Mouse (Mus musculus): ENCODE results near the gene Tomm34.
A peak's percentile ranks its signal among the peaks of the same experiment; 100 is the strongest.

The Tomm34 gene

DNA sequence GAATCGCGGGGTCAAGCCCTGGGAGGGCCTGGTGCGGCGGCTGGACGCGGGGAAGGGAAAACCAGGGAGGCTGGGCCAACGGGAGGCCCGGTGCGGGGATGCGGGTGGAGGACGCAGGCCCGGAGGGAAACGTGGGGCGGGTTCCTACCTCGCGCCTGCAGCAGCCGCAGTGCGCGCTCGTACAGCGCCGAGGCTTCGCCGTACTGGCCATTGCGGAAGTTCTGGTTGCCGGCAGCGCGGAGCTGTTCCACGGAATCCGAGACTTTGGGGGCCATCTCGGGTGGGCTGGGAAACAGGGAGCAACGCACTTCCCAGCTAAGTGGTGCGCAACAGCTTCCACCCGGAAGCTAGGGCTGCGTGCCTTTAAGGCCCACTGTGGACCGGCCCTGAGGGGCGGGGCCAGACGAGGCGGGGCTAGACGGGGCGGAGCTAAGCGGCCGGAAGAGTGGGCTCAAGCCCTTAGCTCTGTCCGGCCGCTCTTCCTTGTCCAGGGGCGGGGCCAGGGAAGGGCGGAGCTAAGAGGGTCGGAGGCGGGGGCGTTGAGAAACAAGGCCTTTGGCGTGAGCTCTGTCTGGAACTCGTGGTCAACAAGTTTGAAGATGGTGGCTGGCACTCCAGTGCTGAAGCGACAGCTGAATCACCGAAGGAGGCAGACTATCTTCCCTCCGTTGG lies at the start of gene Tomm34:
Gene Tomm34, minus strand, starts transcription at position 405 of the 672 bp plus-strand sequence.
- peak; percentile 92 for DNase-seq (ENCODE audit: low spot score)

DNA sequence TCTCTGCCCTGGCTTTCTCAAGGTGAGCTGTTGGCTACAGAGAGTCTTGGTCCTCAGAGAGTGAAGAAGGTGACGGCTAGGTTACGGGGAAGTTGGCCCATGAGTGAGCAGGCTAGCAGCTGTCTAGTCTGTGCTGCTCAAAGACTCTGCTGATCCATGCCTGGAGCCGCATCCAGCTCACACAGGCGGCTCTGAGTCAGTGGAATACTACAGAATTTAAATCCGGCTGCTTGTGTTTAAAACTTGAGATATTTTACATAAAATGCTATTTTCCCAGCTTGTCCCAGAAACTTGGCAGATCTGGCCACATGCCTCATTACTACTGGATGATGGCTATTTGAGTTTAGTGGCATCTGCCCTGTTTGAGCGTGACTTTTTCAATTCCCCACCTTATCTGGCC lies 48.5 kb upstream of the Tomm34 start:
- DNase-seq (ENCODE audit: low spot score) = no peak

DNA sequence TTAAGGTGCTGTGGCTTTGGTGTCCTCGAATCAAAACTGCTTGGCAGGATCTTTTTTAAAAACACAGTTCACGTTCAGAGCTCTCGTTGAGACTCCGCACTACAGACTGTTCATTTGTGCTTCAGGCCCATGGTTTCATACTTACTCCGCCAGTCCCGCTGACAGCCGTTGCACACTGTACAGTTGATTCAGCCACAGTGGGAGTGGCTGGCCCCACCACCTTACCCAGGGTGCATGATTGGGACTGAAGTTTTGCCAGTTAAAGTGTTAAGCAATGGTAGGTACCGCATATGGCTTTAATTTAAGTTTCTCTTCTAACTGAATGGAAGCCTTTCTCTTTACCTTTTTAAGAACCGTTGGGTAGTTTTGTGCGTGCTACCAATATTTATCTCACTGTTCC lies 44.6 kb upstream of the Tomm34 start:
- no peak for DNase-seq (ENCODE audit: low spot score)

DNA sequence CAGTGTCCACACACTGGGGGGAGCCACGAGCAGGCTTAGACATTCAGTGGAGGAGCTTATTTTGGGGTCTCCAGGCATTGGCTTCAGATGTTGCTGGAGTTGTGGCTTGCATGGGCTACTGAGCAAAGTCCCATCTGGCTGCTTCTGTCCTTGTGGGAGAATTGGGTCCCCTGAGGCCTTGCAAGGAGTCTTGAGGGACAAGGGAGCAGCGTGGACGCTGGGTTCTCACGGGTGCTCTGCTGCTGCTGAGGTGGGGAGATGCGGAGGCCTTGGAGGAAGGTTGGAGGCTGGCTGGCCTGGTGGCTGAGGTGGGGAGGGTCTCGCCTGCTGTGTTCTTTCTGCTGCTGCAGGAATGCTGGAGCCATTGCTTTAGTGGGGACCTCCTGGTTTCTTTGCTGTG lies 43.1 kb upstream of the Tomm34 start:
- no peak for DNase-seq (ENCODE audit: low spot score)

DNA sequence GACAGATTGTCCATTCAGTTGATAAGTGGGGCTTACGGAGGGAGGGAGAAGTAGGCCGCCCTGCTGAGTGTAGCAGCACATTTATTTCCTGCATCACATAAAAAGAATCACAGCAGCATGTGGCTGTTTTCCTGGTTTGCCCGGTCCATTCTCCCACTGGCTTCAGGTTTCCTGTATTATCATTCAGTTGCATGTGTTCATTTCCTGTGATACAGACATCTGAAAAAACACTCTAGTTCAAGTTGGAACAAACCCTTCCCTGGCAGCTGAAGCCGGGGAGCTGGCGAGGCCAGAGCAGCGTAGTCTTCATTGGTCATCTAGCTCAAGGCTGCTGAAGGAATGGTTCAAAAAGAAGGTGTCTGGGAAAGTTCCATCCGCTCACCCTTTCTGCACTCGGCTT lies 40.6 kb upstream of the Tomm34 start:
- DNase-seq (ENCODE audit: low spot score) = no peak

DNA sequence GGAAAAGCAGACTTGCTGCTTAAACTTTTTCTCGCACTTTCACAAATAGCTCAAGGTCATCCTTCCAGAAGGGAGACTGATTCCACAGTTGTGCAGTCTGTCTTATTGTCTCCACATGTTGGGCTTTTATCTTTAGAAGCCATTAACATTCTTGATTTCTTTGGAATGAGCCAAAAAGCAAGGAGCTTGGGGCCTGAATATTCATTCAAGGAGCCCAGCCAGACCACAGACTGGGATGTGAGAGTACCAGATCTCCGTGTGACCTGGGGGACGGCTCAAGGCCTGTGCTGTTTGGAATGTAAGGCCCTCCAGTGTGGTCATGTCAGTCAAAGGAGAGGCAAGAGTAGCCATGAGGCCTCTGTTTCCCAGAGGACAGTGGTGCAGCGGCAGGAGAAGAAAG lies 37.5 kb upstream of the Tomm34 start:
- DNase-seq (ENCODE audit: low spot score) = no peak

DNA sequence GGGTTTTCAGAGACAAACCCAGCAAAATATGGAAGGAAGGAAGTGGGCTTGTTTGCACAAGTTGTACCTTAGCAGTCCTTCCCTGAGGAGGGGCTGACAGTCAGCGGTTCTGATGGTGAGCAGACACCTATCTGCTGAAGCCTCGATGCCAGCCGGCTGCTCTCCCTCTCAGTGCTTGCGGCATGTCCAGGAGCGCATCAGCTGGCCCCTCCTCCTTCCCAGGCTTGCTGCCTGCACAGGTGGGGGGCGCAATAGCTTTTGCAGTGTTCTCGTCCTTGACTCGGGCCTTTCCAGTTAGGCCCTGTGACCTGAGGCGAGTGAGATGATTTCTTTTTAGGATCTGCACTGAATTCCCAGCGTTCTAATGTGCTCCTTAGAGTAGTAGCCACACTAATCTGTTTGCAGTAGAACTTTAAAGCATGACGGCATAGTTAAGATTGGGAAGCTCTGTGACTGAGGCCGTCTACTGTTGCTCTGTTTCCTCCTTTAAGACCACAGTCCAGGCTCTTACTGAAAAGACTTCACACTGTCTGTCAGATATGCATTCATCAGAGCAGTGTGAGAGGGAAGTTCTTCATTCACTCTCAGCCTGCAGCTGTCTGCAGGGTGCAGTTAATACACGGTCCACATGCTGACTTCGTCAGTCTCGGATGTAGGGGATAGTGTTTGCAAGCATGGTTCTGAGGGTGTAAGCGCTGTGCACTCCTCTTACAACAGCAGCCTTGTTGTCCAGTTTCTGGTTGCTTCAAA lies 36.3 kb upstream of the Tomm34 start:
- DNase-seq (ENCODE audit: low spot score) = no peak

DNA sequence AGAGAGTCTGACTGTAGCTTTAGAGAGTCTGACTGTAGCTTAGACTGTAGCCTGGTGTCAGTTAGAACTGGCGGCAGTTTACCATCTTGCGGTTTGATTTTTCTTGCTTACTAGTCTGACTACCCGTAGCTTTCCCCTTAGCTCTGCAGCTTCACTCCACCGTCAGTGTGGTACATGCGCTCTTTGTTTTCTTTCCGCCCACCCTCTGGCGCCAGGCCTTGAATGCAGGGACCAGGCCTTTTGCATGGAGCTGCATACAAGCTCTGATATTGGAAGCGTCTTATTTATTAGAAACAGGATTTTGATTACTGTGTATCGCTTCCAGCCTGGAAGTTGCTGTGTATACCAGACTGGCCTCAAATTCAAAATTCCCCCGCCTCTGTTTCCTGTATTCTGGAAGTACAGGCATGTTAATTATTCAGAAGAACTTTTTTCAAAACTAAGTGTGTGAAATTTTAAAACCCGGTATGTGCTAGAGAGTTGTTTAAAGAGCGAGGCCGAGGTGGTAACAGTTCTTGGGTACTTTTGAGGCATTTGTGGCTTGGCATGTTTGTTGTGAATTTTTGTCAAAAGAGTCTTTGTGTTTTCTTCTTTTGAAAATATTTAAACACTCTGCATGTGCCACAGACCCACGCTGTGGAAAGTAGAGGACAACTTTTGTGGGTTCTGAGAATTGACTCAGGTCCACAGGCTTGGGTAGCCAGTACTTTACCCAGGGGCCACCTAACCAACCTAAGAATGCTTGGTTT lies 35.5 kb upstream of the Tomm34 start:
- DNase-seq (ENCODE audit: low spot score) = no peak

DNA sequence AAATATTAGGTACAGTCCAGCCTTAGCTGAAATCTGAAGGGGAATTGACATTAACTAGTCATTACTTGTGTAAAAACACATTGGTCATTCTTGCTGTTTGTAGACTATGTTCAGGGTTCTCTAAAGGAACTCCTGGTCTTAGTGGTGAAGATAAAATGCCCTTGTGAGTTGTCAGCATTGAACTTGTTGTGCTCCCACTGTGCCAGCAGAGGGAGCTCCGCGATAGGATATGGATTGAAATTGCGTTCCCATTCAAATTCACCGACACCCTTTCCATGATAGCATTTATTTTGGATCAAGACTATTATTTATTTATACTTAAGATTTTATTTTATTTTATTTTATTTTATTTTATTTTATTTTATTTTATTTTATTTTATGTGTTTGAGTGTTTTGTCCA lies 32.5 kb upstream of the Tomm34 start:
- peak; percentile 36 for DNase-seq (ENCODE audit: low spot score)

DNA sequence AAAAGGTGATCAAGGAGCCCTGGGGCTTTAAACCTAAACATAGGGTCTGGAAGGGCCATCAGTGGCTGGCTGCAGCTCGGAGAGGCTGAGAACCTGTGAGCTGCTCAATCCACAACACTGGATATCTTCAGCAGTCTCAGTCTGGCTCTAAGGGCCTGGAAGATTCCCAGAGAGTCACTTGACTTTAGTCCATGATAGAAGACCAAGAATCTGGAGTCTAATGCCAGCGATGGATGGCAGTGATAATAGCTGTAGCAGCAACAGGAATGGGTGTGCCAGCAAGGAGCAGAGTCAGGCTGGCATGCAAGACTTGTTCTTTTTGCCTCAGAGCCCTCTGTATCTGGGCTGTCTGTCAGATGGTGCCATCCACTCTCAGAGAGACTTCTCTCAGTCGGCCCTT lies 31.4 kb upstream of the Tomm34 start:
- no peak for DNase-seq (ENCODE audit: low spot score)

DNA sequence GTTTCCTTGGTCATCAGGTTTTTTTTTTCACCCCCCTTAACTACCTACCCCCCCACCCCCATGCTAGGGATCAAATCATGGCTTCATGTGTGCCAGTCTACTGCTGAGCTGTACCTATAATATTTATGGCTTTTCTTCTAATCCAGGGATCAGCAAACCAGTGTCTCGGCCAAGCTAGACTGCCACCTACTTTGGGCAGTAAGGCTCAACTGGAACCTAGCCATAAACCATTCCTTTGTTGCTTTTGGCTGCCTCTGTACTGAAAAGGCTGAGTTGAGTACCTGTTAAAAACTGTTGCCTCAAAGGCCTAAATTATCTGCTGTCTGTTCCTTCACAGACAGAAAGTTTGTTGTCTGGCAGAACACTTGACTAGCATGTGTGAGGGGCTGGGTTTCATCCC lies 31.0 kb upstream of the Tomm34 start:
- no peak for DNase-seq (ENCODE audit: low spot score)

DNA sequence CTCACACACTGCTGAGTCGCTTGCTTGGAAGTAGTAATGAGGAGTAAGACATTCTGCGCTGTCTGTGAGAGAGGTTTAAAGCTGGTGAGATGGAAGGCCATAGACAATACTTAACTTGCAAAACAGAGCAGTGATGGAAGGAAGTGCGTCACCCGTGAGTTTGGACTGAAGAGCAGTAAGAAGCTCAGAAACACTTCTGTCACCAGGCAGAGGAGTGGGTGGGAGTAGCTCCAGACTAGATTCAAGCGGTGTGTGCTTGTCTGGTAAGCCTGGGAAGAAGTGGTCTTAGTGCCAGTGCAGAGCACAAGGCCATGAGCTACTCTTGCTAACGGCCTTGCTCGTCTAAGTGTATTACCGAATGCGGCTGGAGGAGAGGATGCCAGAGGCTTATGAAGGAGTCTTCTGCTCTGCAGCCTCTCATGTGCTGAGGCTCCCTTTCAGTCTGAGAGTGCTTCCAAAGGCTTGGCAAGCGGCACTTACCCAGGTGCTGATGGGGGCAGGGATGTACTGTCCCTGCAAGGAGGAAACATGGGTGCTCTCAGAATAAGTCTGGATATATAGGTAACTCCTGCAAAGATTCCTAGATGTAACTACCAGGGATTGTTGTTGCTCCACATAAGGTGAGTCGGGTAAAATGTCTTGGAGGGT lies 27.8 kb upstream of the Tomm34 start:
- DNase-seq (ENCODE audit: low spot score) = no peak

DNA sequence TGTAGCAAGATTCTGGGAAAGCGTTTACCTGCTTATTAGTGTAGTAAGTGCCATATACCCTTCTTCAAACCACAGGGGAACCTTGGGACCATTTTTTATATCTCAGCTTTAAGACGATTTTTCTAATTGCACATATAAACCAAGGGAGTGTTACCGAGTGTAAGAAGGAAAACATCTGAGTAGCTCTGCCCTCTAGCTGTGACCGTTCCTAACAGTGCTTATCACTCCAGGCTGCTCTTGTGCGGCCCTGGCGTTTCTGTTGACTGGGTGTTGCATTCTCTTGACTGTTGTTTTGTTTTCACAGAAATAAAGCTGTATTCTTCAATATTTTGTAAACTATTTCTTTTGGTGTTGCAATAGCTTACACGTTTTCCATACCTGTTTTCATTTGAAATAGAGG lies 23.2 kb upstream of the Tomm34 start:
- no peak for DNase-seq (ENCODE audit: low spot score)

DNA sequence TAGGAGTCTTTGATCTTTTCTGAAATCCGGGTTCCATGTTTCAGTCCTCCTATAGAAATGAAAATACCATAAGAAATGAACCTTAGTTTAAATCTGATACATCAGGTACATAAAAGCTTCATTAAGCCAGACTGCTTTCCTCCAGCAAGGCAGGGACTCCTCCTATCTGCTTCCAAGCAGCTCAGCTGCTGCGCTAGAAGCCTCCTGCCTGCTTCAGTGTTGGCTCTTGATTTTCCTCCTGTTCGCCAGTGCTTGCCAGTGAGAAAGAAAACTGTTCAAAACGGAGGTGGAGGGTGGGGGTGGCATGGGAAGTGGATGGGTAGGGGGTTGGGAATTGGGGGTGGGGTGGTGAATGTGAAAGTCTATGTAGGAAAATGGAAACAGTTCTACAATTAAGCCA lies 18.5 kb upstream of the Tomm34 start:
- no peak for DNase-seq (ENCODE audit: low spot score)

DNA sequence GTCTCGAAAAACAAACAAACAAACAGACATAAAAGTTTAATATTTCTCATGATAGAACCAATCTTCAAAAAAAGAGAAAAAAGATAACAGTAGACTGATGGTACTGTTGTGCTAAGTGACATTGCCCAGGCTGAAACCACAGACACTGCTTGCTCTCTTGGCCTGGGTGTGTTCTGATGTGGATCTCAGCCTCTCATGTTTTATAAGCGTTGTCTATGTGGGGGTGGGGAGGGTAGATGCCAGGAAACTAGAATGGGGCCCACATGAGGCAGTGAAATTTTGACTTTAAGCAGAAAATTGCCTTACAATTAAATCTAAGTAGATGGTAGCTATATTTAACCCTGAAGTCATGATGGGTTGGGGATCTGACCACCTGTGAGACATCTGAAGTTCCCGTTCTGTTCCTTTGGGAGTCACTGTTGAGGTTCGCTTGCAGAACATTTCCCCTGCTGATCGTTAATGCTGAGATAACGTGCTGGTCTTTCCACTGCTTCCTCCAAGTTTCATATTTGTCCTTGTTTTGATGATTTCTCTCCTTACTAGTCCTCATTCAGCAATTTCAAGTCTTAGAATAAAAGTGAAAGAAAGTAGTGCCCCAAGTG lies 16.5 kb upstream of the Tomm34 start:
- no peak for DNase-seq (ENCODE audit: low spot score)

DNA sequence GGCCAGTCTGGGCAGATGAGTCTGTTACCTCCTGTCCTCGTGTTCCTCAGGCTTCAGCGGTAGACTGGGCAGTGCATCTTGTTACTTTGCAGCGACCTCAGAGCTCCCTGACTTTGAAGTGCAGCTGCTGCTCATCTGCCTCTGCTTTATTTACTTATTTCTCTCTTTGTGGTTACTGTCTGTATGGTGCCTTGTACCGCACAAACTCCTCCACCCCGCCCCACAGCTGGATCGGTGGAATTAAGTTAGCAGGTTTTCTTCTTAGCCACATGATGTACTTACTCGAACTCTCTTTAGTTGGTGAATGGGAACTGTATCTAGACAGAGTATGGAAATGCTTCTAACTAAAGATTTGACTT lies 13.4 kb upstream of the Tomm34 start:
- DNase-seq (ENCODE audit: low spot score) = no peak

DNA sequence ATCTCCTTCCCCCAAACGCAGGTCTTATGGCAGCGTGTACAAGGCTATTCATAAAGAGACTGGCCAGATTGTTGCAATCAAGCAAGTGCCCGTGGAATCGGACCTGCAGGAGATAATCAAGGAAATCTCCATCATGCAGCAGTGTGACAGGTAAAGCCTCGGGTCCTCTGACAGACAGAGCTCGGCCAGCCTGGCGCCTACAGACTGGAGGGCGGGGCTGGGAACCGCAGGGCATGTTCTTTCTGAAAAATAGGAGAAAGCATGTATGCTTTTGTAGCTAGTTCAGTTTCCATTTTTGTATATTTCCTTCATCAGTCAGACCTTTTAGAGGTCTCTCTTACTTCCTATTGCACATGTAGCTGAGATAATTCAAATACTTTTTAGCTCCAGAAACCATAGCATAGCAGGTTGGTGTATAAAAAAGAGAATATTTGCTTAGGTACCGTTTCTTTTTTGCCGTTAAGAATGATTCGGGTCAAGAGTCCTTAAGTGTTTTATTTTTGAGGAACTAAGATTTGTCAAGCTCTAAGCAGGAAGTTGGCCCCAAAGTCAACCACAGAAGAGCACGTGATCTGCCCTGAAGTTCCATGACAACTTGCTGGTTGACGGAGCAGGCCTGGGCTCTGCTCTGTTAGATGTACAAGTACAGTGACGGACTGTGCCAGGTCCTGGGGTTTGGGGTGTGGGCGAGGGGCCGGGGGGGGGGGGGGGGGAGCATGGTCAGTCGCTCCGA lies 12.8 kb upstream of the Tomm34 start:
- no peak for DNase-seq (ENCODE audit: low spot score)

DNA sequence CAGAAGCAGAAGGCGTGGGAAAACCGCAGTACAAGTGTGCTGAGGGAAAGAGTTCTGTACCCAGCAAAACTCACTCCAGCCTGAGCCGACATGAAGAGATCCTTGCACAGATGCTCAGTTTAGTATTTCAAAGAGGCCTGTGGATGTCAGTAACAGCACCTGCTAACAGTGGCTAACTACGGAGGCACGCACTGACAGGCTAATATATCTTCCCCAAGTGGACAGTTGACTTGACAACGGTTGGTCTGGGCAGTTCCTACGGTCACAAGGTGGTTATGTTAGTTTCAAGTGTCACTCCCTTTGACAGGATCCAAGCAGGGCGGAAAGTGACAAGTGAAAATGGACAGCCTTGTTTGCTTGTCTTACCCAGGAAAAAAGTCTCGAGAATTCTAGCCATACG lies 11.2 kb upstream of the Tomm34 start:
- no peak for DNase-seq (ENCODE audit: low spot score)

DNA sequence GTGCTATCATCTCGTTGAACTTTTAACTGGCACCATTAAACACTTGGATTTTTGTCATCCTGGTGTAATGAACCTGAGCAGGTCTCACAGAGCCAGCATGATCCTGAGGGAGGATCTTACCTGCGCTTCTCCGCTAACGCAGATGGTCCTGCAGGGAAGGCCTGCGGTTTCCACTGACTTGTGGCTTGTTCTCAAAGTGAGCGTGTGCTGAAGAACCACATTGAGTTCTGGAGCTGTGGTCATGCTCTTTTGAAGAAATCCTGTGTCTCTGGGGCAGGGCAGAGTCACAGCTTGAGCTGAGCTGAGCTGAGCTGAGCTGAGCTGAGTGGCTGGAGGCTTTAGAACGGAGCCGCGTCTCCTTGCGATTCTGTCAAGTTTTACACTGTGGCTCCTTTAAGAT lies 10.6 kb upstream of the Tomm34 start:
- no peak for DNase-seq (ENCODE audit: low spot score)

DNA sequence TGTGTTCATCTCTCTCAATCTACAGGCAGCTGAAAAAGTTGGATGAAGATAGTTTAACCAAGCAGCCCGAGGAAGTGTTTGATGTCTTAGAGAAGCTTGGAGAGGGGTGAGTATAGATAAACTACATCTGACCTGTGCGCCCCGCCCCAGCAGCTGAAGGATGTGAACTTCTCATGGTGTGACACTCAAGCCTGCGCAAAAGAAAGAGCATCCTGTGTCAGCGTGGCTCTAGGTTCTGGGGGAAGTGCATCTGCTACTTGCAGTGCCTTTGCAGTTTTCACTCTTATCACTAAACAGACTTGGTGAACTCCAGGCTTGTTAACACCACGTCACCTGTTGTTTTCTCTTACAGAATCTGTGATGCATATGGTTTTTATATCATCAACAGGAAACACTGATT lies 8.5 kb upstream of the Tomm34 start:
- no peak for DNase-seq (ENCODE audit: low spot score)

DNA sequence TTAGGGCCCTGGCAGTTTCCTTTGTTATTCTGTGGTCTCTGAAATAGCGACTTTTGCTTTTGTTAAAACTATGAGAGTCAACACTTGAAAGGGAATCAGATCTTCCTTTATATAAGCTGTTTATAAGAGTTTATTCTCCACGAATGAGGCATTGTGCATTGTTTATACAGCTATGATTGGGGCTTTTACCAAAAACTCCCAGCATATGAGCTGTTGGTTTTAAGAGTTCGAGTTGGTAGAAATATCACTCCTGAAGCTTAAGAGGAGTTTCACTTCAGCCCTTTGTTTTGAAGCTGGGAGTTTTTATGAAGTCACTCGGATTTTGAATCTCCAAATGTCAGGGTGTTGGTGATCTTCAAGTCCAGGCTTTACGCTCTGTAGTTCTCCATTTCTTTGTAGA lies 6.9 kb upstream of the Tomm34 start:
- no peak for DNase-seq (ENCODE audit: low spot score)

Data from c-Kit-positive CD71-positive TER-119-positive erythroid progenitor cells, embryonic 14.5 days (primary cell).